Mouse (Mus musculus): ENCODE results near the gene Emsy. TPM values are rescaled to one million over a fixed set of nuclear protein-coding genes. Genes with fewer than 3 reads are reported as not detected.
A peak's percentile ranks its signal among the peaks of the same experiment; 100 is the strongest.

Gene Emsy
- total and polyA plus RNA-seq, 3 experiments = 12.3 to 25.2 (median 14.6) TPM

GRCm38 (mm10) chr7:98564607-98565364, 91.8 kb downstream of the Emsy start:
- in situ Hi-C loops (cut with MboI; ENCODE audit: low pct_ligation_motif_present, low pct_unique_long_range_greater_than_20kb, low sequenced_read_pairs) (no loop called here), dilution Hi-C loops (cut with MboI; ENCODE audit: extremely low pct_ligation_motif_present, extremely low pct_unique_long_range_greater_than_20kb, low sequenced_read_pairs) (no loop called here)
- H3K4me2 ChIP-seq (ENCODE audit: insufficient read depth, low read depth, poor library complexity, severe bottlenecking) = no peak overlapping the region
- no peaks in the 10 kb centered on the region for H3K79me2 ChIP-seq (replicated peaks; ENCODE audit: control insufficient read depth, extremely low read depth, insufficient read depth, poor library complexity, severe bottlenecking)
- H3K36me3 ChIP-seq (replicated peaks in 1 of 2; ENCODE audit: control insufficient read depth in 1 of 2, insufficient read depth in 1 of 2, low read length in 1 of 2) = no peaks in the 10 kb centered on the region
- TF ChIP-seq MYC (IDR thresholded peaks at IDR 0.05; ENCODE audit: low read depth, low read length) = no peak
- TF ChIP-seq ZNF384 (IDR thresholded peaks at IDR 0.05; ENCODE audit: low read depth, low read length) = peak; percentile 75
- no peak for TF ChIP-seq MXI1 (IDR thresholded peaks at IDR 0.05; ENCODE audit: low read depth, low read length)
- no peak for TF ChIP-seq POLR2AphosphoS2 (IDR thresholded peaks at IDR 0.05; ENCODE audit: low read depth, low read length)
- TF ChIP-seq ZKSCAN1 (IDR thresholded peaks at IDR 0.05; ENCODE audit: borderline replicate concordance, low read depth, low read length) = peak; percentile 55
- no peaks in the 10 kb centered on the region for H3K9me3 ChIP-seq (replicated peaks; ENCODE audit: low read length)
- H3K4me1 ChIP-seq (ENCODE audit: control insufficient read depth in 1 of 2, insufficient read depth in 2 of 2) = peaks cover 5 to 27% of the 10 kb centered on the region in 2 experiments
- H3K27ac ChIP-seq (ENCODE audit: insufficient read depth, low read depth) = no peak overlapping the region
- H3K4me3 ChIP-seq (replicated peaks in 1 of 3; ENCODE audit: low read depth in 2 of 3, low read length in 2 of 3, poor library complexity in 1 of 3) = no peak overlapping the region
- peak; percentile 28 for DNase-seq (ENCODE audit: extremely low read depth)
- H3K9ac ChIP-seq (ENCODE audit: insufficient read depth, low read depth) = no peak overlapping the region
- H3K27me3 ChIP-seq (replicated peaks) = no peaks in the 10 kb centered on the region

GRCm38 (mm10) chr7:98563991-98564390, 92.6 kb downstream of the Emsy start:
- TF ChIP-seq MAX (IDR thresholded peaks at IDR 0.05; ENCODE audit: low read length) (no peak), MAFK (IDR thresholded peaks at IDR 0.05; ENCODE audit: insufficient replicate concordance, low read length) (no peak), ELF1 (IDR thresholded peaks at IDR 0.05; ENCODE audit: low read depth, low read length) (no peak), EP300 (IDR thresholded peaks at IDR 0.05; ENCODE audit: low read length) (no peak), JUND (conservative IDR thresholded peaks at IDR 0.05; ENCODE audit: low read depth, low read length) (no peak), ZKSCAN1 (IDR thresholded peaks at IDR 0.05; ENCODE audit: borderline replicate concordance, low read depth, low read length) (no peak), ZMIZ1 (IDR thresholded peaks at IDR 0.05; ENCODE audit: low read depth, low read length) (no peak), MEF2A (IDR thresholded peaks at IDR 0.05; ENCODE audit: borderline replicate concordance, low read depth, low read length) (no peak), CHD2 (IDR thresholded peaks at IDR 0.05; ENCODE audit: low read length) (no peak)
- Histone ChIP-seq H3K4me2 (ENCODE audit: insufficient read depth, low read depth, poor library complexity, severe bottlenecking) (no peak overlapping the region), H3K9ac (ENCODE audit: insufficient read depth, low read depth) (no peak overlapping the region), H3K36me3 (replicated peaks in 1 of 2; ENCODE audit: control insufficient read depth in 1 of 2, insufficient read depth in 1 of 2, low read length in 1 of 2) (no peaks in the 10 kb centered on the region), H3K79me2 (replicated peaks; ENCODE audit: control insufficient read depth, extremely low read depth, insufficient read depth, poor library complexity, severe bottlenecking) (no peaks in the 10 kb centered on the region), H3K27ac (ENCODE audit: insufficient read depth, low read depth) (no peak overlapping the region), H3K4me1 (ENCODE audit: control insufficient read depth in 1 of 2, insufficient read depth in 2 of 2) (peaks cover 7 to 32% of the 10 kb centered on the region in 2 experiments), H3K27me3 (replicated peaks) (no peaks in the 10 kb centered on the region), H3K9me3 (replicated peaks; ENCODE audit: low read length) (no peaks in the 10 kb centered on the region), H3K4me3 (replicated peaks in 1 of 3; ENCODE audit: low read depth in 2 of 3, low read length in 2 of 3, poor library complexity in 1 of 3) (no peak overlapping the region)
- no peak for DNase-seq (ENCODE audit: extremely low read depth)
- dilution Hi-C loops (cut with MboI; ENCODE audit: extremely low pct_ligation_motif_present, extremely low pct_unique_long_range_greater_than_20kb, low sequenced_read_pairs) = no loop called here
- in situ Hi-C loops (cut with MboI; ENCODE audit: low pct_ligation_motif_present, low pct_unique_long_range_greater_than_20kb, low sequenced_read_pairs) = no loop called here

Data from CH12.LX (cell line).